Mouse (Mus musculus) layer of hippocampus, adult 8-10 months (tissue): ENCODE measurements around the gene Yy1. TPM values are rescaled to one million over a fixed set of nuclear protein-coding genes. Genes with fewer than 3 reads are reported as not detected.
"Not testable (repeated sequence)": the region's sequence is repeated elsewhere in the genome, so short reads cannot be mapped to it uniquely, and the experiment has no call there.

Experiments
- DNase-seq, 2 experiments: peaks; one replicate each; pipeline ENCODE4 v3.0.0; 2022; ENCODE audit warnings: low spot score in 2 of 2
- total RNA-seq, 4 experiments: library from RNA; stranded (reverse); gene quantifications; 2 replicates each; pipeline ENCODE4 v1.2.4; 2022

The Yy1 gene
- total RNA-seq, 4 experiments from 2014 or later, result 43.9 to 50.6 (median 48.8) TPM

- DNase-seq, result no peak
Measured at GRCm38 (mm10) chr12:108826282-108826957, 33.6 kb downstream of the Yy1 start.

DNA sequence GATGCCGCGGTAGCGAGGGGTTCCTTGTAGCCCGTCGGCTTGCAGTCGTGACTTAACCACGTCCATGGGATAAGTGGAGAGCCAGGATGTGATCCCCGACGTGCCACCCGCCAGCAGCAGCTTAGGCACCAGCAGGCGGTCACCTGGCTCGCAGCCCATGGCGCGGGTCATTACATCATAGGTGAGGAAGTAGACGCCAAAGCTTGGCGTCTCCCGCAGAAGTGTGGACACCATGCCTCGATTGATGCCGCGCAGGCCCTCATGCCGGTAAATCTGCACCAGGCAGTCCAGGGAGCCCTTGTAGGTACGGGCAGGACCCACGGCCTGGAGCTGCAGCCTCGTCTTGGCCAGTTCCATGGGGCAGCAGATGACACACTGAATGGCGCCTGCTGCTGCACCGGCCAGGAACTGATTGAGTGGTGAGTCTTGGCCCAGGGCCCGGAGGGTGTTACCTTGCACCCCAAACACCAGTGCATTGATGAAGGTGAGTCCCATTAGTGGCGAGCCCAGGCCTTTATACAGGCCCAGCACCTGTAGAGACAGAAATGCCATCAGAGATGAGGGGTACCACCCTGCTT lies 34.3 kb downstream of the Yy1 start:
- no peak for DNase-seq

- no peak for DNase-seq
Measured at GRCm38 (mm10) chr12:108827641-108828040, 34.9 kb downstream of the Yy1 start.

DNA sequence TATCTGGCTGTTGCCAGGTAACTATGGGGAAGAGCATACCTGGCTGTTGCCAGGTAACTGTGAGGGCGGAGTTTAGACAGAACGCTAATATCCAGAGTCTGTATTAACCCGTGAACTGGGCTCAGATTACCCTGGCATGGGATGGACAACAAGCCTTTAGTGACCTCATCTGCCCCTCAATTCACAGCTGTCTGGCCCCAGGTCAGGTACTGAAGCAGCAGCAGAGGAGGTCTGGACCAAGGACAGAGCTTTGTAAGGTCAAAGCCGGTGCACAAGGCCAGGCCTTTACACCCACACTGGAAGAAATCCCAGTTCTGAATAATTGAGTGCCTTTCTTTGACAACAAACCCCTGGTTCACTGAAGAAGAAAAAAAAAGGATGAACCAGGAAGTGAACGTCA lies 36.9 kb downstream of the Yy1 start:
- no peak for DNase-seq

DNA sequence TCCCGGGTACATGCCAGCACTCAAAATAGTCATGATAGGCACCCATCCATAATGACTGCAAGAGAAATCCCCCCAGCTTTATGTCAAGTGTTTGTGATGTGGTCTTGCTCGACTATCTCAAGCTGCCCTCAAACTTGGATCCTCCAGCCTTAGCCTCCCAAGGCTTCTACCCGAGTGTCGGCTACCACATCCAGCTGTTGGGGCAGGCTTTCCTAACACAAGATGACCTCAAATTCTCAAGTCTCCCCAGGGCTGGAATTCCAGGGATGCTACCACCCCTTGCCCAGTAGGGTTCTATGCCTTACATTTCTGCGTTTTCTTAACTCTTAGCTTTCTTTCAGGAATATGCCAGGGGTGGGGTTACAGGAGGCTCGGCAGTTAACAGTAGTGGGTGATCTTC lies 37.6 kb downstream of the Yy1 start:
- DNase-seq, result no peak

DNA sequence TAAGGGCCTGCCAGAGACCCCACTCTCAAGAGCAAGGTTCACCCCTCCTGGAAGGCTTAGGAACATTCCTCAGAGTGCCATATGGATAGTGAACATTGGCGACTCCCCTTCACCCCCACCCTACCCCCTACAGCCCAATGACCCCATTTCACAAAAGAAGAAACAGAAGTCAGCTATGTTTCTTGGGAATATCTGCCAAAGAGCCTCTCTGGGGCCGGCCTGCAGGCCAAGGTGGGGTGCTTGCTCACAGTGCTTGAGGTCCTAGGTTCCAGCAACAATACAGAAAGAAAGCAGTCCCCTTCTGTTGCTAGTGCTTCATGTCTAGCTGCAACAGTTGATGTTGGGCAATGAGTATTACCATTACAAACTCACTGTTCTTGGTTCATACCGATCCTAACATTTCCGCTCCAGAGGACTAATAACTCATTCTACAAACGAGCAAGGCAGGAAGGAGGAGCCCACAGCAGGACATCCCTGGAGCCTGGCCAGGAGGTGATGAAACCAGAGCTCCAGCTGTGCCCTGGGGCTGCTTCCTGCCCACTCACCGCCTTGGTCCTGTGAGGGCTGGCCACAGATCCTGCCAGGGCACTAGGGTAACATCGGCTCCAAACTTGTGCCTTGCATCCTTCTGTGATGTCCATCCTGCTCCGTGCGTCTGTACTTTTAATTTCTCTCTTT lies 39.3 kb downstream of the Yy1 start:
- DNase-seq, result no peak

- DNase-seq, result peak in 1 of 2 experiments; percentile 57
Measured at GRCm38 (mm10) chr12:108832851-108833250, 40.1 kb downstream of the Yy1 start.

DNA sequence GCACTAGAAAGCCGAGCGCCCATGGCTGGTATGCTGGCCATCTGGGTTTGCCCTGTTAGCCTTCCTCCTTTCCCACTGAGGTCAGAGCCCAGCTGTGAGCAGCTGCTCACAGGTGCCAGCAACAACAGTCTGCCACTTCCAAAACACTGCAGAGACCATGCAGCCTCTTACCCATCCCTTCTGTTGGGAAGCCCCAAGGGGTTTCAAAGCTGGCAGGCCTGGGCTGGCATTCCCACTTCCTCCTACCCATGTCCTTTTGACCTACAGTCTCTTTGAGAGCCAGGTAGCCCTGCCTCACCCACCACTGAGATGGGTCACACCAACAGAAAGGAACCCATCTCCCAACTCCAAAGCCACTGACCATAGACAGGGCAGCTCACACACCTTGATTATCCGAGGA lies 40.6 kb downstream of the Yy1 start:
- DNase-seq, result no peak

DNA sequence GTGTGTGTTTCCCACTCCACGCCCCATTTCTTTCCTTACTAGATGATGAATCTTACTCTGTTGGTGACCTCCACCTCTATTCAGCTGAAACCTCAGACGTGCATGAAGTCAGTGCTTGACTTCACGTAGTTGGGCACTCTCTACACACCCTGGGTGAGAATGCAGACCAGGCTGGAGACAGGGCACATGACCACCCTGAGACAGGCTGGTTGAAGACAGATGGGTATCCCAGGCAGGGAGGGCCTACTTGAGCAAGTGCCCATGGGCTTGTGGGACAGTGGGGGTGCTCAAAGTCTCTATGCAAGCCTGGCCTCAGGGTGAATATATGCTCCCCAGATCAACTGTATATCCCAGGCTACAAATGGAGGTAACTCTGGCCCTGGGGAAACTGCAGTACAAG lies 41.6 kb downstream of the Yy1 start:
- no peak for DNase-seq

DNA sequence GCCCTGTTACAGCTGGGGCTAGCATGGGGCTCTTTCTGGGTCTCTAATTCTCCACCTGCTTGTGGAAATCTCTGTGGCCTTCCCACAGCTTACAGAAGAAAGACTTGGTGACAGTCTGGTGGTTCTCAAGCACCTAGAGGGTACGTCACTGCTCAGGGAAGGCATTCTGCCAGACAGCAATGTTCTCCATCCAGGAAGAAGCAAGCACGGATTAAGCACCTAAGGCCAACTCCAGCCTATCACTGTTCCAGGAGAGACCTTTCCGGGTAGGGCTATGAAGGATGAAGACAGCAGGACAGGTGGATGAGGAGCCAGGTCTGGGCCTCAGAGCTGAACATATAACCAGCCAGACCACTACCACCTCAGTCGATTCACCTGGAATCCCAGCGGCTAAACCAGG lies 42.0 kb downstream of the Yy1 start:
- no peak for DNase-seq

- DNase-seq, result no peak
Measured at GRCm38 (mm10) chr12:108835208-108835839, 42.6 kb downstream of the Yy1 start.

DNA sequence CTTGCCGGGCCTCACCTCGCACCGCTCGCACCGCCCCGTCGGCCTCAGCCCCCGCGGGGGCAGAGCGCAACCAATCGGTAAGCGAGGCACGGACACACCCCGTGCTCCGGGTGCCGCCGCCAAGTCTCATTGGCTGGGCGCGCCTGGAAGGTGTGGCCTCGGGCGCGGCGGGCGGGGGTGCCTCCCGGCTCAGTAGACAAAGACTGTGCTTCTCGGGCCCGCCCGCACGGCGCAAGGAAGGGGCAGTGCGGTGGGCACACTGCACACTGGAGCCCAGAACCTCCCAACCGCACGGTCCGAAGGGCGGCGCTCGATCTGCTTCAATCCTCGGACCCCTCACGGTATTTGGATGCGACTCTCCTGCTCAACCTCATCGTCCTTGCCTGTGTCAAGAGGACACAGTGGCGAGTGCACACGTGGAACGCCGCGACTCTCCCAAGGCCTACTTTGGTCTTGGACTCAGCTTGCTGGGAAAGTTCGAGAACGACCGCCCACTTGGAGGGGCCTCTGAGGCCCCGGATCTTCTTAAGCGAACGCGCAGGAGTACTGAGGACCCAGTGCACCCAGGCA lies 43.2 kb downstream of the Yy1 start, which contains the start of the genes Slc25a29 and Slc25a47:
Gene Slc25a29, minus strand, starts transcription at position 44 of the 570 bp plus-strand sequence.
Gene Slc25a47, plus strand, starts transcription at position 207 of the 570 bp plus-strand sequence.
- peak; percentile 95 for DNase-seq

GRCm38 (mm10) chr12:108836722-108837121 lies 43.9 kb downstream of the Yy1 start:
- no peak for DNase-seq

GRCm38 (mm10) chr12:108841181-108841580 lies 48.4 kb downstream of the Yy1 start:
- DNase-seq, result no peak

DNA sequence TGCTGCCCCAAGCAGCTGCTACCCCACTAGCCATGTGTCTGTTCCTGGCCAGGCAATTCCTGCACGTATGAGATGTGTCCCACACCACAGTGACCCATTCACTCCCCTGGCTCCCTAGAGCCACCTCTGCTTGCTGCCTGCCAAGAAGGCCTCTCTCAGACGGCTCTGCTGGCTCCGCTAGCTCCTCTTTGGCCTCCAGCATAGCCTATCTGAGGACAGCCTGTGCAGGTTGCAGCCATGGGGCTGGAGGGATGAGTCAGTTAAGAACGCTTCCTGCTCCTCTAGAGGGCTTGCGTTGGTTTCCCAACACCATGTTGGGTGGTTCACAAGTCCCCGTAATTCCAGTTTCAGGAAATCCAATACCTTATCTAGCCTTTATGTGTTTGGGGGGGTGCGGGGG lies 49.9 kb downstream of the Yy1 start:
- DNase-seq, result no peak

GRCm38 (mm10) chr12:108848033-108848432 lies 55.3 kb downstream of the Yy1 start:
- DNase-seq, result not testable (repeated sequence)

DNA sequence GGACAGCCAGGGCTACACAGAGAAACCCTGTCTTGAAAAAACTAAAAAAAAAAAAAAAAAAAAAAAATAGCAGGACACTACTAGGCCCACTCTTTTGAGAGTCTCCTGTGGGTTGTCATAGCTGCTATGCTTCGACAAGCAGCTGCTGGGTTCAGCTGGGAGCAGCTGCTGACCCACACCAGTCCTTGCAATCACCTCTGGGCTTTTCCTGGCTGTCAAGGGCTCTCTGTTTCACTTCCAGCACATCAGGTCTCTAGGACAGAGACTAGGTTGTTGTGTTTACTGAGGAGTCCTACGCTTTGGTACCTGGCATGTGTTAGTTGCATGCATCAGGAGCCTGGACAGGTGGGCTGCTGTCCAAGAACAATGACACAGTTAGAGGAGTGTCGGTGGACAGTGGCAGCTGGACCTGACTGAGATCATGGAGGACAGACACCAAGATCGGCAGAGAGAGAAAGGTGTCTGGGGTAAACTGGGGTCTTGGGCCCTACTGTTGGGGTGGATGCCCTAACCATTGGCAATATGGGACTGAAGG lies 56.8 kb downstream of the Yy1 start:
- DNase-seq, result no peak

- DNase-seq, result no peak
Measured at GRCm38 (mm10) chr12:108850129-108850528, 57.4 kb downstream of the Yy1 start.

- DNase-seq, result no peak
Measured at GRCm38 (mm10) chr12:108850886-108851285, 58.1 kb downstream of the Yy1 start.

- no peak for DNase-seq
Measured at GRCm38 (mm10) chr12:108852822-108853221, 60.0 kb downstream of the Yy1 start.

GRCm38 (mm10) chr12:108855081-108855480 lies 62.3 kb downstream of the Yy1 start:
- no peak for DNase-seq
